Mouse (Mus musculus) adrenal gland, postnatal 4 days (tissue): ENCODE results near the gene Gipc3. TPM values are rescaled to one million over a fixed set of nuclear protein-coding genes. Genes with fewer than 3 reads are reported as not detected.

Experiments used
- DNase-seq, 2 experiments: peaks; one replicate each; pipeline ENCODE4 v3.0.0; 2021 to 2022; ENCODE audit warnings: low spot score in 2 of 2, mixed read lengths in 2 of 2
- total RNA-seq, 2 experiments: library from RNA; stranded (reverse); gene quantifications; 2 replicates each; pipeline ENCODE4 v1.2.3; 2021

Gipc3 gene
- total RNA-seq, 2 experiments from 2014 or later: 2.3 to 2.6 TPM

DNA sequence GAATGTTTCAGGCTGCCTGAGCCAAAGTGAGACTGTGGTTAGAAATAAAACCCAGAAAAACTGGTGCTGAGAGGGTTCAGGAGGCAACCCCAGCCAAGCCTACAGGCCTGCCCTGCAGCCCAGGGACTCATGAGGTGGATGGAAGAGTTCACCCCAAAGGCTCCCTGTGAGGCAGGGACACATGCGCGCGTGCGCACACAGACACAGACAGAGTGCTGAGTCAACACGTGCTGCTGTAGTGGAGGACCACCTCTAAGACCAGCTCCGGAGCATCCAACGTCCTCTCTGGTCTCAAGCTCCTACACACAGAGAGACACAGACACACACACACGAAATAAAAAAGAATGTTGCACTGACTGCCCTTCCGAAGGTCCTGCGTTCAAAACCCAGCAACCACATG, 32.3 kb upstream of the Gipc3 start:
- no peak for DNase-seq

DNA sequence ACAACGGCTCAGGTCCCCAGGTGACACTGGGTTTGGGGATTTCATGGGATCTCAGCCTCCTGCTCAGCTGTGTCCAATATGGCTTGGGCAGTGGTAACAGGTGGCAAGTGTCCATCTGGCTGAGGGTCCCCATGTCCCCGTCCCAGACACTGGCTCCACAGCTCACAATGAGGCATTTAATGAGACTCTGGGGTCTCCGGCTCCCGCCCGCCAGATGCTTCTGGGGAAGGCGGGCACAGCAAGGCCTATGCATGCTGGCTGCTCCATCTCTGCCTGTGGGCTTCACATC, 24.1 kb upstream of the Gipc3 start:
- DNase-seq: no peak

DNA sequence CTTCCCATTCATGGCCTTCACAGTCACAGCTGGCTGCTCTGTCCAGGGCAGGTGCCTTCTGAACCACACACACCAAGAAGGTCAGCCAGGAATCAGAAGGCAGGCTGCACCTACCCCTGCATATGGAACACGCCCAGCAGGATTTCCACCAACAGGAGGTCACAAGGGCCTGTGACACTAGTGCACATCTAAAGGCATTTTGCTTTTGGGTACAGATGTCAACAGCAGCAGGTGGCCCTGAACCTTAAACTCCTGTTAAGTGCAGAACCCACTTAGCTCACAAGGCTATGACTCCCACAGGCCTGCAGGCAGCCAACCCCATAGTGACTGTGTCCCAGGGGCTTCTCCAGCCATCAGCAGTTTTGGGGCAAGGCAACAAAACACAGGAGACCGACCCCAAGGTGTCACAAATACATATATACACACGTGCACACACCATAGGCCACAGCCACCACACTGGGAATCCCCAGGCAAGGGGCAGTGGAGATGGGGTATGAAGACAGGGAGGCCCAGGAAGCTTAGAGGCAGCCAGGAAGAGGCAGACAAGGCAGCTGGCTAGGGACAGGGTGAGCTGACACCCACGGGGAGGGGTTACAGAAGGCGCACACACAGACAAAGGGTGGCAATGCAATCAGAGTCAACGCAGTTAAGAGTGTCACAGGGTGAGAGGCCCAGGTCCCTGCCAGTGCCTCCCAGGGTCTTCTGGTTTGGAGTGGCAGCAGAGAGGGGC, 23.6 kb upstream of the Gipc3 start:
- no peak for DNase-seq

DNA sequence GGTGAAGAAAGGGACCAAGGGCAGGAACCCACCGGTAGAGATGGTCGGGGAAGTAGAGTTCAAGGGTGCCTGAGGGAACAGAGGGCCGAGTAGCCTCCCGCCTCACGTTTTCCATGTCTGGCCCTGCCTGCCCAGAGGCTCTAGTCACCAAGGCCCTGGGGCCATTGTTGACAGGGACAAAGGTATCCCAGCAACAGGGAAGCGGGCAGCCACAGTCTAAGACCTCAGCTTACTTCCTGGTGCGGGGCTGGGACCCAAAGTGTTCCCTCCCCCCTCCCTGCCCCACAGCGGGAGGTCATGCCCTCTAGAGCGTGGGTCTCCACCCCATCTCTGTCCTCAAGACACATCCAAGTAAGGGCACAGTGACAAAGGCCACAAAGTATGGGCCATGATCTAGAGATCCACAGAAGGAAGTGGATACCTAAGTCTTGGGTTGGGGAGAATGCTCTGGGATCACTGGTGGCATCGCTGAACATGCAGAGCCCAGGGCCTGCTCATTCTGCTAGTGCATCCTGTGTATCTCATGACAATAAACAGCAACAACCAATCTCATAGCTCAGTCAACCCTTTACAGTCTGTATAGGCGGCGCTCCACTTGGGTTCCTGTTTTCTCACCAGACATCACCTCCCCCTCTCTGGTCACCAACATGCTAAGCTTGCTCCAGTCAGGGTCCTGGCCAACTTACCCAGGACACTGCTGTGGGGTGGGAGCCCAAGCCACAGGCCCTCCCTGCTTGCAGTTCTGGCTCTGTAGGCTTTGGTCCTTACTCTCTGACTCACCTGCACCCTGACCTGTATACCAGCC, 22.8 kb upstream of the Gipc3 start, which contains the start of gene 4930404N11Rik:
TSS of gene 4930404N11Rik (minus strand) at position 145 of the 805 bp plus-strand sequence.
- no peak for DNase-seq

DNA sequence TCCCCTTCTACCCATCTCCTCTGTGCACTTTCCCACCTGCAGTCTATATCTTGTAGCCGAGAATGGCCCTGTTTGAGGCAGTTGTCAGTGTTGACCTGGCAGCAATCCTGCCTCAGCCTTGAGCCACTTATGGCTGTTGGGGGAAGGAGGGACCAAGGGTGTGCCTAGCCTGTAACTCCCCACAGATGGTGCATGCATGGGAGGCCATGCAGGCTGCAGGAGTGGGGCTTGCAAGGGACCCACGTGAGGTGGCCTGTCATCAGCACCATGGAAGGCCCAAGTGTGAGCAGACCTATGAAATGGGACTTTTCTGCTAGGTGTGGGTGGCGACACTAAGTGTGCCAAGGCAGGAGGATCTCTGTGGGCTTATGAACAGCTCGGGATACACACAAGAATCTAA, 22.0 kb upstream of the Gipc3 start:
- no peak for DNase-seq

DNA sequence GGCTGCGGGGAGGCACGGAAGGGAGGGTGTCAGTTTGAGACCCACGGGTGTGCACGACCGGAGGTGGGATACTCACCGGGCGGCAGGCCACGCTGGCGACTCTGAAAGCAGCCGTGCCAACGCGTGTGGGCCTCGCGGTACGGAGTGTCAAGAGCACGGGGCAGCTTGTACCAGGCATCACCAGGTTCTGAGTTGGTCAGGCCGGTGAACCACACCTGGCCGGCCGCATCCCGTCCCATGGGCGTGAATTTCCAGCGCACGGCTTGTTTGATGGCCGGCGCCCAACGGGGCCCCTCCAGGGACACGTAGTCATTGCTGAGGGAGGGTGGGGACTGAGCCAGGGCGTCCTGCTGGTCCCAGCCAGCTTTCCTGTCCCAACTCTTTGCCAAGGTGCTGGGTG, 21.6 kb upstream of the Gipc3 start:
- DNase-seq: no peak

DNA sequence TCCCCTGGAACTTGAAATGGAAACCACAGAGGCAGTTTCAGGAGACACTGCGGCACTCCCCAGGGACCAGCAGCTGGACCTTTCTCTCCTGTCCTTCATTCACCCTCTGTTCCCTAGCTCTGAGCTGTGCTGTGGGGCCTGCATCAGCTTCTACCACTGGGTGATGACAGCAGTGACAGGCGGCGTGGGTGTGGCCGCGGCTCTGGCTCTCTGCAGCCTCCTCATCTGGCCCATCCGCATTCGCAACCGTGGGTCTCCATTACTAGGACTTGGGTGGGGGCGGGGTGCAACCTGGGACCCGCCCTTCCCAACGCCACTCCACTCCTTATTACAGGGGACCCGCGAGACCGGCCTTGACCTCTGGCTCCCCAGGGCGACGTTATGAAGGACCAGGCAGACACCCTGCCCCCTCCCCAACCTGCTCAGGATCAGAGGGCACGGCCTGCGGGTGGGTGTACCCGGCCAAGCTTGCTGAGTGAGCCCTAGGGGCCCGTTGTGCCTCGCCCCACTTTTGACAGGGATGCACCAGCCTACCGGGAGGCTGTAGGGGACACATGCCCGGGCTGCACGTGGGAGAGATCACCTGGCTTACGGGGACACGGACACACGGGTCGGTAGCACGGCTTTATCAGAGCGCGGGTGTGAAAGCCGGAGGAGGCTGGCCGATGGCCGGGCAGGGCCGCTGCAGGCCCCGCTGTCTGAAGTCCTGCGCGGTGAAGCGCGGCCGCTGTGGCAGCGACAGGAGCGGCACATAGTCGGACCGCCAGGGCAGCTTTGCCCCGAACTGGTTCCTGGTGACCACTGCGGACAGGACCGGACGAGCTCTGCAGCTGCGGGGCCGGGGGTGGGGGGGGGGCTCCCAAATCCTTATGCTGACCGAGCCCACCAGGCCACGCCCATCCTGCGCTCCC, 20.6 kb upstream of the Gipc3 start:
- DNase-seq: no peak

DNA sequence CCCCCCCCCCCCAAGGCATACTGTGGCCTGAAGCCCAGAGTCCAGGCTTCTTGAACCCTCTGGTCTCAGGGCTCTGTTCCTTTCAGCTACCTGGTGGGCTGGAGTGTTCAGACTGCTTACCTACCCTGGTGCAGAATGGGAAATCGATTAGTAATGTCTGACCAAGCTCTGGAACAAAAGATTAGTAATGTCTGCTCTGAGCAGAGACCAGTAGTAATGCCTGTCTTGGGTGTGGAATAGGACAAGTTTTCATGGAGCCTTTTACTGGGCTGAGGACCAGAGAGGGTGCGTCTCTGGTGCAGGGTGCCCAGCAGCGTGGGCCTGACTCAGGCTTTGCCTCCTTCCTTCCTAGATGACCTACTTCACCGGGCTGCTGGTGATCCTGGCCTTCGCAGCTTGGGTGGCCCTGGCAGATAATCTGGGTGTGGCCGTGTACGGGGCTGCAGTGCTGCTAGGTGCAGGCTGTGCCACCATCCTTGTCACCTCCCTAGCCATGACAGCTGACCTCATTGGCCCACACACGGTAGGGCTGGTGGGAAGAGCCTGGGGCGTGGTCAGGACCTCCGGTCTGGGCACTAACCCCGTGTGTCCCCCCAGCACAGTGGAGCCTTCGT, 19.4 kb upstream of the Gipc3 start:
- DNase-seq: no peak

DNA sequence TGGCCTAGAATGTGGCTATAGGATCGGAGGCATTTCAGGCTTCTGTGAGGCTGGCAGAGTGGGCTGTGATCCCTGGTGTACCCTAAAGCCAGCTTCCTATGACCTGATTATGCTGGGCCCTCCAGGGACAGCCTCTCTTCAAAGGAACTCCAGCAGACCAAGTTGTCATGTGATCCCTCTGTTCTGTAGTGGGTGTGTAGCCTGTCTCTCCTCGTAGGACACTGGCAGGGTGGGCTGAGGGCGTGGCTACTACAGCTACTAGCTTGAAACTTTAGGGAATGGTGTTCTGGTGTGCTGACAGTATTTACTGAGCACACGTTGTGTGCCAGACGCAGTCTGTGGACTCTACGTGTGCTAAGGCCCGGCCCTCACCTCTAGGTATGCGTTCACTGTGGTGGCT, 17.7 kb upstream of the Gipc3 start:
- no peak for DNase-seq

DNA sequence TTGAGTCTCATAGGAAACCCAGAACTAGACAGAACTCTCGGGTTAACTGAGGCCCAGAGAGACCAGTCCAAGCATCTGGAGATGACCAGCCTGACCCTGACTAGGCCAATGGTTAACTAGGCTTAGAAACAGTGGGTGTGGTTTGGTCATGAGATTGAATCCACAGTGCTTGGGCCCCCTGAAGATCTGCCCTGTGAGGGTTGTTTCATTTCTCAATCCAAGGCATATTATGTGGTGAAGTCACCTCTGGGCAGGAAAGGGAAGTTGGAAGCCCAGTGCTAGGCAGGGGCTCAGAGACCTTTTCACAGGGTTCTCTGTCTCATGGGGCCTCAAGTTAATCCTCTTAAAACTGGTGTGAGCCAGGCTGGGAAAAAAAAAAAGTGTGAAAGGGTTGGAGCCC, 15.8 kb upstream of the Gipc3 start:
- no peak for DNase-seq

DNA sequence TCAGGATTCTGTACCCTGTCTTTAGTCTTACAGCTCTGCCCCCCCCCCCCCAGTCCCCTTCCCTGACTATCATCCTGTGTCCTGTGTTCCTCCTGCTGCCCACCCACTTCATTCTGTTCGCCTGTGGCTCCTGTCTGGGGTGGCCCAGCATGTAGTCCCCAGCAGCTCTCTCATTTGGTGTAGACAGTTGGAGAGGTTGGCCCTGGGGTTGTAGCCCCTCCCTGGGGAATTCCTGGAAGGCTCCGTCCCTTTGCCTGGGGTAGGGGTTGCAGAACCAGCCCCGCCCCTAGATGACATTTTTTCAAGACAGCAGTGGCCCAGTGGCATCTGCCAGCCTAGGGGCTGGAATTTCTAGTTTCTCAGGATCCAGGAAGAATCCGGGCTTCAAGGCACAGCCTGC, 15.1 kb upstream of the Gipc3 start:
- no peak for DNase-seq

DNA sequence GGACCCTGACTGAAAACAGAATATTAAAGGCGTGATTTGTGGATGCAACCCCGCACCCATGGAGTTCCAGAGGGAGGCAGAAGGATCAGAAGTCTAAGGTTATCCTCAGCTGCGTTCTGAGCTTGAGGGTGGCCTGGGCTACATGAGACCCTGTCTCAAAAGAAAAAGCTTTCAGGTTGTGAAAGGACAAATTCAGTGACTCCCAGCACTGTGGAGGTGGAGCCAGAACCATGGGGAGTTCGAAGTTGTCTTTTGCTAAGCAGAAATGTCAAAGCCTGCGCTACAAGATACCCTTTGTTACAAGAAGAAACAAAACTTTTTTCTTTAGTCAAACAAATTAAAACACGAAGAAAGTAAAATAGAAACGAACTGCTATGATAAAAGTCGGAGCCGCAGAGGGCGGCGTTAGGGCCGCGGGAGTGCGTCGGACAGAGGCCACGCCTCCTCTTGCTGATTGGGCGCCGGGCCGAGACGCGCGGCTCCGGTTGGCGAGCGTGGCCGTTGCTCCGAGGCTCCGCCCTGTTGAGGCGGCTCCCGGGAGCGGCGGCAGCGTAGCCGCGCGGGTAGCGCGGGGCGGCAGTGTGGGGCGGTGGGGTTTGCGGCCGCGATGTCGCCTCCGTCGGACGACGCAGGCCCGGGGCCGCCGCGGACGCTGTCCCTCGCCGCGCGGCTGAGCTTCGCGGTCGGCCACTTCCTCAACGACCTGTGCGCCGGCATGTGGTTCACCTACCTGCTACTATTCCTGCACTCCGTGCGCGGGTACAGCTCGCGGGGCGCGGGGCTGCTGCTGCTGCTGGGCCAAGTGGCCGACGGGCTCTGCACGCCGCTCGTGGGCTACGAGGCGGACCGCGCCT, 14.2 kb upstream of the Gipc3 start, which contains the start of gene Mfsd12:
TSS of gene Mfsd12 (plus strand) at position 501 of the 854 bp plus-strand sequence.
- peak; percentile 71 to 76 for DNase-seq

DNA sequence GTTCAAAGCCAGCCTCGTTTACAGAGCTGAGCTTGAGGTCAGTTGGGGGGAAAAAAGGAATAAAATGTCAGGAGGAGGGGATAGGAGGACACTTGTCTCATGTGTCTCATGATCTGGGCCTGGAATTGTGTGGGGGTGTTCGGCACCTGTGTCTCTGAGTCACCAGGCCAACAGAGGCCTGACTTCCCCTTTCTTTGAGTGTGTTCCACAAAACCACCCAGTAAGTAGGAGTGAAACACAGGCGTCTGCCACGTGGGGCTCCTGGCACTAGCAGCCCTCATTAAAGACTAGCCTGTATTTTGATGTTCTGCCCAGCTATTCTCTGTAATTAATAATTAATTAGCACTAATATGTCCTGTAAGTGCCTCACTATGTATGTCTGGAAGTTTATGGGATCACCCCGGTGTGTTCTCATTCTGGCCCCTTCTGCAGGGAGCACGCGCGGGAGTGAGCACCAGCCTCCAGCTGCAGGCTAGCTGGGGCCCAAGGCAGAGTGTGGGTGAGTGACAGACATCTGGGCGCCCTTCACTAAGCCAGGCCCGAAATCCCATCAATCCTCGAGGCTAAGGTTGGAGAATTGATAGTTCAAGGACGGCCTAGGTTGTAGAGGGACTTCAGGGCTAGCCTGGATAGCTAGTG, 13.4 kb upstream of the Gipc3 start:
- no peak for DNase-seq

DNA sequence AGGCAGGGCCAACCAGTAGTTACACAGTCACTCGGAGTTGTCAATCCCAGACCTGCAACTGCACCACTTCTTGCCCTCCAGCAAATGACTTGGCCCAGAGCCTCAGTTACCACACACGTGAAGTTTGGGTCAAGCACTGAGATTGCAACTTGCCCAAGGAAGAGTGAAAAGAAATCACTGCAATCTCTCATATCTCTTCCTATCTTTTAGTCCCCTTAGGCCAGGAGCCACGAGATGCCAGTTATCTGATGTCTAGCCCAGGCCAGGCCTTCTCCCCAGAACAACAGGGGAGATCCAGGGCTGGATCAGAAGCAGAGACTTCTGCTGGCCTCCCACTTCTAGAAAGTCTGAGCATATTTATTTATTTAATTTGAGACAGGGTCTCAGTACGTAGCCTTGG, 12.5 kb upstream of the Gipc3 start:
- no peak for DNase-seq

DNA sequence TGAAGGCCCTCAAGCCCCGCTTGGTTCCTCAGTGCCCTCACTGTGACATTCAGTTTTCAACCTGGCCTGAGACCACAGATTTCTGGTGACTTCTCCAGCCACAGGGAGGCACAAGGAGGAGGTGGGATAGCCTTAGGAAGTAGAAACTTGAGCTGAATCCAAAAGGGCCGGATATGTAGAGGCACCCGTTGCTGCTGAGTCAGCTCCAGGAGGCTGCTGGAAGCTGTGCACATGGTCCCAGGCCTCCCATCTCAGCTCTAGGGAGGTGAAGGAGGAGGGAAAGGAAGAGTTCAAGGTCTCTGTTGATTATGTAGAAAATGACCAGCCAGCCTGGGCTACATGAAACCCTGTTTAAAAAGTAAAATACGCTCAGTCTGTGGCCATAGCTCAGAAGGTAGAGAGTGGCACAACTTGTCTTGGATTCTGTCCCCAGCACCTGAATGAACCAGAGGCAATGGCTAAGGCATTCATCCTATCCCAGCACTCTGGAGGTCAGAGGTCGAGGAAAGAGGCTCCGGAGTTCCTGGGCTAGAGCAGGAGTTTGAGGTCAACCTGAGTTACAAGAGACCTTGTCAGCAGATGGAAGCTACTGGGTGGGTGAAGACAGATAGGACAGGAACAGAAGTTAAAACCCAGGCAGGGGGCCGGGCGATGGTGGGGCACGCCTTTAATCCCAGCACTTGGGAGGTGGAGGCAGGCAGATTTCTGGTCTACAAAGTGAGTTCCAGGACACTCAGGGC, 11.8 kb upstream of the Gipc3 start:
- DNase-seq: no peak

DNA sequence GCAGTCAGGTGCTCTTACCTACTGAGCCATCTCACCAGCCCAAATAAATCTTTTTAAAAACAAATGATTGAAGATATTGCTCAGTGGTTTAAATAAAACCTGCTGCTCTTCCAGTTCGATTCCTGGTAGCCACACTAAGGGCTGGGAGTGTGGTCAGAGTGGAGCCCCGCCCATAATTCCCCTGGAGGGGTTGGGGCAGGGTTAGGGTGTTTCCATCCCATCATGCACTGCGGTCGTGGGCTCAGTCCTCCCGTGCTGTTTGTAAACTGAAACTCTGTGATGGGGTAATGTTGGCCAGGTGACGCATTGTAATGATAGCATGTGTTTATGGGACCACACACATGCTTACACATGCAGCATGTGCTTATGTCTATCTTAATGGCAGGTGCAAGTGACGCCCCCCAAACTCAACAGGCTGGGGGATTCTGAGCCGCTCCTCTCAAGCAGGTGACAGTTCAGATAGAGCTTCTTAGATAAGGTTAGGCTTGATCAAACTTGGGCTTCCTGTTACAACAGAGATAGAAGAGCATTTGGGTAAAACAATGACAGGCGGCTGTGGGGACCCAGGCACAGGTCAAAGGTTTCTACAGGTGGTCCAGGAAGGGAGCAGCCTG, 8.7 kb upstream of the Gipc3 start:
- no peak for DNase-seq

DNA sequence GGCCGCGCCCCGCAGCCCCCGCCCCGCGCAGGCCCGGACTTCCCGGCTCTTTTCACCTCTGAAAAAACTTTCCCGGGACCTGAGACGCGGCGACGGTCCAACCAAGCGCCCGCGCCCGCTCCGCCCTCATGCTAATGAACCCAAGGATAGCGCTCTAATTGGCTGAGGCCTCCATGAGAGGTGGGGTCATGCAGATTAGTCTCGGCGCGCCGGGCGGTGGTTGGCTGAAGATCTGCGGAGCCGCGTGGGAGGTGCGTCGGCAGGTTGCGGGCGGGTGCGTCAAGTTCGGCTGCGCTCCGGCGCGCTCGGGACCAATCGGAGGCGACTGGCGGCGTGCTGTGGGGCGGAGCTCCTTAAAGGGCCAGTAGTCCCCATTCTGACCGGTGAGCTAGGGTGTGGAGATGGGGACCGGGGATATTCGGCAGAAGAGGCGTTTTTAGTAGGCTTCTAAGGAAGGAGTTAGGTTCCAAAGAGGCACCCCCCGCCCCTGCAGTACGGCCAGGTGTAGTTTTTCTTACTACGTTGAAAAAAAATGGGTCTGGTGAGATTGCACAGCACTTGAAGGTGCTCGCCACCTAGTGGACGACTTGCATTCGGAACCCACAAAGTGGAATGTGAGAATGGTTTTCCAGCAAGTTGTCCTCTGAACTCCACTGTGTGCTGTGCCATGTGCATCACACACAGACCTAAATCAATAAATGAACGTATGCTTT, 7.4 kb upstream of the Gipc3 start, which contains the start of gene Hmg20b:
TSS of gene Hmg20b (minus strand) at position 130 of the 713 bp plus-strand sequence.
- peak; percentile 97 to 98 for DNase-seq

DNA sequence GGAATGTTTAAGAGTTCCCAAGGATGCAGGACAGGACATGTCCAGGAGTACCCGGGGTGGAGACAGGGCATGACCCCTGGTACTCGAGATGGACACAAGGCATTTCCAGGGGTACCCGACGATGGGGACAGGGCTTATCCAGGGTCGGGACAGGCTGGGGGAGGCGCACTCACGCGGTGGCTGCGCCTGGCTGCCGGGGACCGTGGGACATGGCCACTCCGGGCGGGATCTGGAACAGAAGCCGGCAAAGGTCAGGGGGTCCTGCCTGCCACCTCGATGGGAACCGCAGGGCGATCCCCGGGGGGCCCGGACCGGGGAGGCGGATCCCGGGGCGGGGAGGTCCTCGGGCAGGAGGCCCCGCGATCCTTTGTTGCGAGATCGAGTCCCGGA, 6.9 kb upstream of the Gipc3 start:
- no peak for DNase-seq
